Mouse (Mus musculus) liver, adult 2 months (tissue): ENCODE results near the gene Csnk1d.

ENCODE experiments used
- CTCF ChIP-seq: fragments of 200-500 bp; IDR thresholded peaks from 2 replicates; pipeline ENCODE4 v1.5.1; 2011; ENCODE audit warnings: low read depth, low read length, control low read depth
- POLR2A ChIP-seq: fragments of 200-500 bp; IDR thresholded peaks from 2 replicates; pipeline ENCODE4 v1.6.1; 2011; ENCODE audit warnings: low read length, control low read depth; ENCODE audit not compliant: insufficient read depth; ENCODE audit errors: extremely low read depth

- TF ChIP-seq CTCF (no peak), POLR2A (no peak)
Observed at GRCm38 (mm10) chr11:121038366-121039240, 47.5 kb upstream of the Csnk1d start.
